Mouse (Mus musculus): ENCODE results near the gene Ppp1r14c.

- TF ChIP-seq NELFE (IDR thresholded peaks at IDR 0.05; ENCODE audit: low read depth, low read length) = no peak
- TF ChIP-seq CTCF (conservative IDR thresholded peaks at IDR 0.05 in 1 of 2, IDR thresholded peaks at IDR 0.05 in 1 of 2; ENCODE audit: low read depth in 2 of 2, low read length in 2 of 2) = no peak
- TF ChIP-seq POLR2A (IDR thresholded peaks at IDR 0.05; ENCODE audit: low read depth, low read length) = no peak
- no peak for TF ChIP-seq USF1 (IDR thresholded peaks at IDR 0.05; ENCODE audit: low read depth, low read length)
- no peak for TF ChIP-seq ZMIZ1 (IDR thresholded peaks at IDR 0.05; ENCODE audit: low read depth, low read length)
- TF ChIP-seq ZNF384 (IDR thresholded peaks at IDR 0.05; ENCODE audit: low read depth, low read length) = no peak
- no peak for TF ChIP-seq MAZ (IDR thresholded peaks at IDR 0.05; ENCODE audit: low read depth, low read length)
- TF ChIP-seq CHD2 (IDR thresholded peaks at IDR 0.05; ENCODE audit: low read length) = no peak
- no peak for TF ChIP-seq BHLHE40 (IDR thresholded peaks at IDR 0.05; ENCODE audit: low read depth, low read length)
- no peak for TF ChIP-seq ZKSCAN1 (IDR thresholded peaks at IDR 0.05; ENCODE audit: borderline replicate concordance, low read depth, low read length)
- no peak for TF ChIP-seq JUND (conservative IDR thresholded peaks at IDR 0.05; ENCODE audit: low read depth, low read length)
Measured at GRCm38 (mm10) chr10:3367440-3367839, 1.6 kb downstream of the Ppp1r14c start.
